Mouse (Mus musculus): ENCODE results near the gene Tnf.

DNA sequence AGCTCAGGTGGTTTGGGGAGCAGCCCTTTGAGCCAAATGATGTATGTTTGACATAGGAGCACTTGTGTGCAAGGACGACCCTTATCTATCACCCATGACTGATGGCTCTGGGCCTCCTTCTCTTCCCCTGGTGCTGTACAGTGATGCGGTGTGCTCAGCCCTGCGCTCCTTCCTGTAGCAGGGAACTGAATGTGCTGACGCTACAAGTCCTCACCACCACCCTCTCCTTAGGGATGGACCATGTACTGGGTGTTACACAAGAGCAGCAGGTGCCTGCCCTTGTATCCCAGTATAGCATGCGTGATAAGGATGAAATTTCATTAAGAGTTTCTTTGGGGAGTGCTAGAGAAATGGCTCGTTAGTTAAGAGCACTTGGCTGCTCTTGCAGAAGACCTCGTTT is 45.3 kb upstream of the Tnf start:
- no peak for TF ChIP-seq CTCF (IDR thresholded peaks at IDR 0.05)
- no peak for TF ChIP-seq POLR2A (IDR thresholded peaks at IDR 0.05; ENCODE audit: insufficient read depth, low read depth, low read length)
